Mouse (Mus musculus) activated CD4-positive, CD25-positive, alpha-beta regulatory T cell, adult 4 months (primary cell): ENCODE results near the gene Foxi2. TPM values are rescaled to one million over a fixed set of nuclear protein-coding genes. Genes with fewer than 3 reads are reported as not detected.

ENCODE experiments used
- ATAC-seq: one replicate; pipeline ENCODE4 v1.8.0; 2017
- polyA plus RNA-seq, 2 experiments: library from polyadenylated mRNA; unstranded; fragments of 100-300 nt; shearing (Covaris generic); gene quantifications; one replicate each; pipeline ENCODE4 v1.2.1; 2017

Foxi2 gene
- polyA plus RNA-seq: not detected

DNA sequence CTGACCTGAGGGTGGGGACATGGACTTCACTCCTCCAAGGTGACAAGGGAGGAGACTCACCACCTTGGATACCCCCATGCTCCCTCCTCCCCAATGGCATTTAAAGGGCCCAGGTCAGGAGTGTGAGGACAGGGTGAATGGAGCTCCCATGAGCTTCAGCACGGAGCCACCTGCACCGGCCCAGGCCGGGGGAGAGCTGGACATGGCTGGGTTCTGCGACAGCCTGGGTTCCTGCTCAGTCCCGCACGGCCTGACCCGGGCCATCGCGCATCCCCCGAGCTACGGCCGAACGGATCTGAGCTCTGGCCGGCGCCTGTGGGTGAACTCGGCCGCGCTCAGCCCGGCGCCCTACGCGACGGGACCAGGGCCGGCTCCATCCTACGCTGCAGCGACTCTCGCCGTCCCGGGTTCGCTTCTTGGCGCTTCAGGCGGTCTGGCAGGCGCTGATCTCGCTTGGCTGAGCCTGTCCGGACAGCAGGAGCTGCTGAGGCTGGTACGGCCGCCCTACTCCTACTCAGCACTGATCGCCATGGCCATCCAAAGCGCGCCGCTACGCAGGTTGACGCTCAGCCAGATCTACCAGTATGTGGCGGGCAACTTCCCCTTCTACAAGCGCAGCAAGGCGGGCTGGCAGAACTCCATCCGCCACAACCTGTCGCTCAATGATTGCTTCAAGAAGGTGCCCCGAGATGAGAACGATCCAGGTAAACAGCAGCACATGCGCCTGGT, at the start of gene Foxi2:
Gene Foxi2 (plus strand): TSS at position 72 of the 729 bp plus-strand sequence.
- no peak for ATAC-seq

DNA sequence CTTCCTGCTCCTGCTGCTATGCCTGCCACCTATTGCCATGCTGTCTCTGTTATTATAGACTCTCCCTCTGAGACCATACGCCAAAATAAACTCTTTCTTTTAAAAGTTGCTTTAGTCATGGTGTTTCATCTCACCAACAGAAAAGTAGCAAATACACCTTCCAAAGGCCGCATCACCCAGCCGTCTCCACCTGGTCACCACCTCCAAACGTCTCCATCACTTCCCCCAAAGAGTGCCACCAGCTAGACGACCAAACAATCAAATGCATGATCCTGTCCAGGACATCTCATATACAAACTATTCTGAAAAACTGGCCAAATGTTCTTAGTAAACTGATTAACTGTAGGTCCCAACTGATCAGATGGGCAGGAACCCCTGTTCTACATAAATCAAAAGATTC, 45.5 kb upstream of the Foxi2 start:
- no peak for ATAC-seq

DNA sequence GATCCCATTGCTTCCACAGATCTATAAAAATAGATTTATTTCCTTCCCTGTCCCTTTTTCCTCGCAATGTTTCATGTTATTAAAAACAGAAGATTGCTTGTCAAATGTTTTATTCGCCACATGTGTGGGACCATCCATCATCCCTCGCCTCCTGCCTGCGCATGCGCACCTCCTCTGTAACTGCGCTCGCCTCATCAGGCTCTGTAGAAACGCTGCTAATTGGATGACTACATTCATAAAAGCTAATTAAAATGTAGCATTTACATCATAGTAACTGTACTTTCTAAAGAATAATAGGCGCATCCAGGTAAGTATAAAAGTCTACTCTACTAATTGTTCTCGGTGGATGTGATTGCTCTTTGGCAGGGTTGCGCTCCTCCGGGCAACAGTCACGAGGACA, 34.1 kb upstream of the Foxi2 start:
- ATAC-seq: no peak

DNA sequence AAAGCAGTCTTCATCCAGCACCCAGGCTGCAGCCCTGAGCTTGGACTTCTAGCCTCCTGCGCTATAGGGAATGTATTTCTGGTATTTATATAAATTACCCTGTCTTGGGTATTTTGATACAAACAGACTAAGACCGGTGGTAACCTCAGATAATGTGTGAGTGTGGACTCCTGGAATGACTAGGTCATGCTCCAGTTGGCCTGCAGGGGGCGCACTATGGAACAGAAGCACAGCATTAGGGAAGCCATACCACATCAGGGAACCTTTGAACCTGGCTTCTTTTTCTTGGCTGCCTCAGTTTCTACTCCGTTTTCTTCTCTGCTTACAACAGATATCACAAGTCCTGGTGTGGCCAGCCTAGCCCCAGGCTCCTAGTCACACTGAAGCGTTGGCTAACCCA, 33.2 kb upstream of the Foxi2 start:
- ATAC-seq: no peak

DNA sequence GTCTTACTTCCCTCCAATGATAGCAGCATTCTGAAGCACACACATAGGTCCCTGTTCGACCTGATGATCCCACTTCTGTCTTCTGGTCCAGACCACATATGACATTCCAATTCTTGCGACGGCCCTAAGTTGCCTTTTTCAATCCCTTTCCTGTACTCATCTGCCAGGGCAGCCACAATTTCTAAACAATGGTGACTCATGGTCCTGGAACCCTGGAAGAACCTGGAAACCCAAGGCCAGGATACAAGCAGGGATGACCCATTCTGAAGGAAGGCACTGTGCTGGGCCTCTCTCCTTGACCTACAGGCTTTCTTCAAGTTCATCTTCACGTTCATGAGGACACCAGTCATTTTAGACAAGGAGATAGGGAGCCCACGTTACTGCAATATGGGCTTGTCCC, 31.8 kb upstream of the Foxi2 start:
- ATAC-seq: no peak

DNA sequence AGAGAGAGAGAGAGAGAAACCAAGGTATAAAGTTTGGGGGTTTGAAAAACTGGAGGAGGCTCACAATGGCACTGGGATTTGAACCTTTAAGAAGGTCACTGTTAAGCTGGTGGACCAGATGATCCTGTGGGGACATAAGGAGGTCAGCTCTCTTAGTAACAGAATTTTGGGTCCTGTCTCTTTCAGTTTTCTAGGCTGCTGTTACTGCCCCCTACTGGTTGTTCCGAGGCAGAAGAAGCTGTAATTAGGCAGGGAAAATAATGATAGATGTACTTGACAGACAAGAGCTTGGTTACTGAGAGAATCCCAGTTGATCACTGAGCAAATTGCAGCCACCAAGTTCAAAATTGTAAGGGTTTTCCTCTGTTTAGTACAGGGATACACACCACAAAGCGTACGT, 21.1 kb upstream of the Foxi2 start:
- ATAC-seq: no peak

DNA sequence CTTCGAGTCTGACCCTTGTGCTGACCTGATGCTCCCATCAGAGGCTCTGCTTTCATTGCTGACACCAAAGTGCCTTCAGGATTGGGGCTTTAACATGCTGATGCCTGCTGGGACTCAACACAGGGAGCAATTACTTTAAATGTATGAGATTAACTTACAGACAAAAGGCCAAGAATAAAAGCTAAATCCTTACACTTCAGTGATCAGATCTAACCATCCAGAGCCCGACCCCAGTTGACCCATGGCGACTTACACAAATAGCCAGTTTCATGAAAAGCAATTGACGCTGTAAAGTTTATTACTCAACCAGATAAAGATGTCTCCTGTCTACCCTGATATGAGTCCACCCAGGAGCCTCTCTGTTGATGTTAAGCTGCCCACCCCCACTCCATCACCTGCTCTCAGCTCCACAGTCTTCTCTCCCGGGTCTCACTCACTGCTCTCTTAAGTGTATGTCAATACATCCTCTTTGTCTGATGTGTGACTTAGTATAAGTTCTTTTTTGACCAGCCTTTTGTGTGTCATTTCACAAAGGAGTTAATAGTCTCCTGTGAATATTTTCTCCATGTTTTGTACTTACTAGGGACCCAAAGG, 17.1 kb upstream of the Foxi2 start:
- ATAC-seq: no peak

DNA sequence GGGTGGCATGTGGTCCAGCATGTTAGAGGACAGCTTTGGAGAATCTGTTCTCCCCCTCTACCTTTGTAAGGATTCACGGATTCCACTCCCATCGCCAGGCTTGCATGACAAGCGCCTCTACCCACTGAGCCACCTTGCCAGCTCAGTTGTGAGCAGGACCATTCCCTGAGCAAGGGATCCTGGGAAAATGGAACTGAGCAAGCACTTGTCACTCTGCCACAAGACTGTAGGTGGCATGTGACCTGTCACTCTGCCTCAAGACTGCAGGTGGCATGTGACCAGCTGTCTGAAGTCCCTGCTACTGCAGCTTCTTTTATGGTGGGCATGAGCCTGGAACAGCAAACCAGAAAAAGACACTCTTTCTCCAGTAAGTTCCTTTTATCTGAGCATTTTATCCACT, 15.7 kb upstream of the Foxi2 start:
- no peak for ATAC-seq

DNA sequence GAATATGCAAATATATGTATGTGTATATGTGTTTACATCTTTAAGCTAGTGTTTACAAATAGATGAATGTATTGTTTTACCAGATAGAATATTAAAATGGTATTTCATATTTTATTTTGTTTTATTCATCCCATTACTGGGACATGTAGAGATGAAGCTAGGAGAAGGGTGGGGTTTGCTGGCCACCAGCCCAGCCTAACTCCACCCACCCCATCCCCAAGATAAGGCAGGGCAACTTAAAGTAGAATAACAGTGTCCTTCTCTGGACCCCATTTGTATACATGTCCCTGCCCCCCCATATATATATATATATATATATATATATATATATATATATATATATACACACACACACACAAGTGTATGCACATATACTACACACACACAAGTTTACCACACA, 14.9 kb upstream of the Foxi2 start:
- no peak for ATAC-seq

DNA sequence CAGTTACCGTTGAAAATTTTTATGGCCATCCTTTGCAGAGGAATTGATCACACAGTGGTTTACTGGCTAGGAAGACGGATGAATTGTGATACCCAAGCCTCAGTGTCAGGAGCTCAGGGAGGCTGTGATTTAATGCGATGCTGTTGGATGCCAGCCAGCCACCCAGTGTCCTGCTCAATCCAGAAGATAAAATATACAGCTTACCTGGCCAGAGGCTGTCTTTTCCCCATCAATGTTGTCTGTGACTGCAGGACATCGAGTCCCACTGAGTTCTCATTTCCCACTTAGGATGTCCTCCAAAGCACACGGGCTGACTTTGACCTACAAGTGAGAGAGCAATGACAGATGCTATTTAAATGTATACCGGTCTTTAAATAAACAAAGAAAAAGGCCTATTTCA, 13.0 kb upstream of the Foxi2 start:
- ATAC-seq: no peak

DNA sequence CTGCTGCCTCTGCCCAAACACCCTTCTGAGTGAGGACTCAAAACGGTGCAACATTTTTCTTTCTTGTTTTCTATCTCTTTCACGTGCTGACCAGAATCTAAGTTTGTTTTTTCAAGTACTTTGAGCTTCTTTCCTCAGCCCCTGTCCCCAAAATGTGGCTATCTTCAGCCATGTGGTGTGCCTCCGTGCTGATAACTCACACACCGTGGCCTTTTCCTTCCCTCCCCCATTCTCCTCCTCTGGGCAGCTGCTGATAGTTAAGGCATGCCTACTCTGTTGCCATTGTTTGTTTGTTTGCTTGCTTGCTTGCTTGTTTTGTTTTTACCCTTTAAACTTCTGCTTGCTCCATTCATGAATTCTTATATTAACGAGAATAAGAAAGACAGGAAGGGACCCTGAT, 12.2 kb upstream of the Foxi2 start:
- no peak for ATAC-seq

DNA sequence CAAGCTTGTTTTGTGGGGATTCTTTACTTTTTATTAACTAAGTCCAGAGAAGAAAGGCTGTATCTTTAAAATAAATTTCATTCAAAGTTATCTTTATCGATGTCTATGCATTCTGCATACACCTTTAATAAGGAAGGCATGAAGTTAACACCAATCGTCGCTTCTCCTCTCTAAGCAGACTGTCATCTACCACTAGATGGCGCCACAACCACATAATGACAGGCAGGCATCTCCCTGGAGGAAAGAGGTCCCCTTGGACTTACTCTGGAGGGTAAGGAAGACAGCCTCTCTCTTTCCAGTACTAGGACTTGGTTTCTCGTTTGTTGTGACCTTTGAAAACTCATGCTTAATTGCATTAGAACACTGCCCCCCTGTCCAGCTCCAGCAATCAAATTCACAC, 6.7 kb upstream of the Foxi2 start:
- ATAC-seq: no peak

DNA sequence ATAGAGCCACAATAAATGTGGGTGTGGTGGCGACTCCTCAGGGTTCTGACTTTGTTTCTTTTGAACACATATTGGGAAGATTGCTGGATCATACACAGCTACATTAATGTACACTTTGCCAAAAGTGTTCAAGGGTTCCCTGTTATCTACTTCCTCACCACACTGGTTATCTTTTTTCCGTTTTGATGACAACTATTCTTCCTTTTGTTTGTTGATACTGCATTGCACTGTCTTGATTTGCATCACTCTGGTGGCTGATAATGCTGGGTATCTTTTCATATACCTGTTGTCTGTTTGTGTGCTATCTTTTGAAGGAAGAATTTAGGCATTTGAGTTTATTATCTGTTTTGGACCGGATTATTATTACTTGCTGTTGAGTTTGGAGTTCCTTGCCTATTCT, 3.3 kb upstream of the Foxi2 start:
- ATAC-seq: no peak

DNA sequence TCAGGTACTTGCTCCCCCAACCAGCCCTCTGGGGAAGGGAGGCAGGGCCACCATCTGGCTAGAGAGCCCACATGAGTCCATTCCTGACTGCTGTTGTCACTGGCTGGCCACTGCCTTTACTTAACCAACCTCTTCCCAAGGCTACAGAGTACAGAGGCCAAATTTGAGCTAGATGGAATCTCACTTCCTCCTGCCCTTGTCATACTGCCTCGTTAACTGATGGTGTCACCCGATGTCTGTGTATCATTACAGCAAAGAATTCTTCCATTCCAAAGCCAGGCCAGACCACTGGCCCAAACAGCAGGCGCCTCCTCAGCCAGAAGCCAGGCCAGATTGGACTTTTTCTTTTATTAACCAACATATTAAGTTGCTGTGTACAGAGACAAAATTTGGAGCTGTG, 1.6 kb upstream of the Foxi2 start:
- ATAC-seq: no peak

DNA sequence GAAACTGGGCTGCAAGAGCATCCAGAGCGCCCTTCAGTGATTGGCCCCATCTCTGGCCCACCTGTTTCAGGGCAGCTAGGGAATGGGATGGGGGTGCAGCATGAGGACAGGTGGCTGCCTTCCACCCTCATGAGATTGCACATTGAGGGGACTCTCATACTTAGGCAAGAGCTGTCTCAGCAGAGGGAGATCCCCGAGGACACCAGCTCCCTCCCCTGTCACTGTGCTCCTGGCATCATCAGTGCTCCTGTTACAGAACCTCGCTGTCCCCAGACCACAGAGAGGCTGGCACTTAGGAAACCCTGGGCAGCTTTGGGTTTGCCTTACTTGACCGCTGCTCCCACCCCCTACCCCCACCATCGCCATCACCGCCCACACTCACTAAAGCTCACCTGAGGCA, 2.2 kb downstream of the Foxi2 start:
- ATAC-seq: no peak

DNA sequence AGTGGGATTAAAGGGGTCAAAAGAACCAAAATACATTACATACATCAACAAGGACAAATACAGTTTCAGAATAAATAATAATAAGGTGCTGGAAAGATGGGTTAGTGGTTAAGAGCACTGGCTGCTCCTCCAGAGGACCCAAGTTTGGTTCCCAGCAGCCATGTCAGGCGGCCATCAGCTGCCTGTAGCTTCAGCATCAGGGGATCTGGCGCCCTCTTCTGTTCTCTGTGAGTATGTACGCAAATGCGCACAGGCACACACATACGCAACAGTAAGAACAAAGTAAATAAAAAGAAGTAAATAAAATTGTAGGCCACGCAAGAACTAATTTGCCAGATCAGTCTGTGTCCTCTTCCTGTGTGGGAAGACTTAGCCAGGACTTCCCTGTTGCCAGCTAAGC, 18.7 kb downstream of the Foxi2 start:
- no peak for ATAC-seq

DNA sequence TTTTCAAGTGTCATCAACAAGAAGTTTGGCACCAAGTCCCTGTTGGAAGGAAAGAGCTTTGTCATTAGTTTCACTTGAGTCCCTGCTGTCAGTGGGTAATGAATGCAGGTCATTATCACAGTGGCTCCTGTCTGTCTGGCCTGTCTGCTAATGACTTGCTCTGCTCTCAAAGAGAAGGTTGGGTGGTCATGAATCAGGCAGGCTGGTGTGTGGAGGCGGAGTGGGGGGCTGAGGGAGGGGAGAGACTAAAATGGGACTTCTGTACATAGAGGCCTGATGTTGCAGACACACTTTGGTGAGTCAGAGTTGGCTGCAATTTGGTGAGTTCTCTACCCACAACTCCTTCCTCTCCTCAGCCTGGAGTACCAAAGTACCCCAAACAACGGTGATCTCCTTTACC, 20.8 kb downstream of the Foxi2 start:
- no peak for ATAC-seq

DNA sequence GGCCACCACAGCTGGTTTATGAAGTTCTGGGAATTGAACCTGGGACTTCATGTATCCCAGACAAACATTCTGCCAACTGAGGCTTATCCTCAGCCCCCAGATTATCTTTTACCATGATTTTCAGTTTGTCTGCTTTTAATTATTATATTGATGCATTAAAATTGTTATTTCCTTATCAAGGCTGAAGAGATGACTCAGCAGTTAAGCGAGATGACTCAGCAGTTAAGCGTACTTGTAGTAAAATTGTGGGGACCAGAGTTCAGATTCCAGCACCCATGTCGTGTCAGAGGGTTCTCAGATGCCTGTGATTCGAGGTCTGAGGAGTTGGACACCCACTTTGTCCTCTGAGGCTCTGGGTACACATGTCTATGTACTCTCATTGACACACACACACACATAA, 33.8 kb downstream of the Foxi2 start:
- no peak for ATAC-seq

DNA sequence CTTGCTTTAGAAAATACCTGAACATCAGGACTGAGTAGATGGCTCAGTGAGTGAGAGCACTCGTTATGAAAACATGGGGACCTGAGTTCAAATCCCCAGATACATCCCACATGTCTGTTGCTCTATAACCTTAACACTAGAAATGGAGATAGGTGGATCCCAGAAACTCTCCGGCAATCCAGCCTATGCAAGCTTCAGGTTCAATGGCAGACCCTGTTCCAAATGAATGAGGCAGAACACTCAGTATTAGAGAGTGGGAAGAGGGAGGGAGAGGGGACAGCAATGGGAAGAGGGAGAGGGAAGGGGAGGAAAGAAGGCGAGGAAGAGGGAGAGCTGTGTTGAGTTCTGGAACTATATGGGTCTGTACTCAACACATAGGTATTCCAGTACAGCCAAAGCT, 41.2 kb downstream of the Foxi2 start:
- no peak for ATAC-seq

DNA sequence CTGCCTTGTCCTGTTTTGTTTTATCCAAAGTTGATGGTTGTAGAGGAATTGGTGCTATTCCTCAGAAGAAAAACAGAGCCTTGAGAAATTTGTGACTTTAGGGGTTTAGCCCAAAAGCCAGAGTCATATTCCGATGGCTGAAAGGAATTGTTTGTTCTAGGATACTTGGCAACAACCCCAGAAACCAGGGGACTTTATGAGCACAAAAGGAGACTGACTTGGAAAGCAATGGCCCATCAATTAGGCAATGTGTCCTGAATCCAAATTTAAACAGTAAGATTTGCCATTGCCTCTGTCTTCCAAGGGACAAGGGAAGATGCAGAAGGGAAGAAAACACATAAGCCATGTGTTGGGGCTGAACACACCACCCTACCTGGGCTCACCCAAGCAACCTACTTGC, 42.3 kb downstream of the Foxi2 start:
- no peak for ATAC-seq

DNA sequence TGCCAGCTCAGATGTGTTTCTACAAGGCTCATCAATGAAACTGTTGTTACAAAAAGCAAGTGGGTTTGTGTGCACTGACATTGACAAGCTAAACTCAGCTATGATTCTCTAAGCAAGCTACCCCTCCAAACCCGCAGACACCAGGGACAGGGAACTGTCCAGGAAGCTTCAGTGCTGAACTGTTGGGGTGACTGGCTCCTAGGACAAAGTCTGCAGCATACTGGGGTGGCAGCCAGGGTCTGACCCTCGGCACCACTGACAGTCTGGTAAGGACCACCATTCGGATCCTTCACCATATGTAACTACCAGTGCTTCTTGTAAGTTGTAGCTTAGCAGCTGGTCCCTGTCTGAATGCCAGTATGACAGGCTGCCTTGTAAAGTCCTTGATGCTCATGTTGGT, 43.6 kb downstream of the Foxi2 start:
- ATAC-seq: no peak
